Mouse (Mus musculus) kidney, embryonic 14.5 days (tissue): ENCODE data around the gene Zkscan7. TPM values are rescaled to one million over a fixed set of nuclear protein-coding genes. Genes with fewer than 3 reads are reported as not detected.

Experiments used
- ATAC-seq: fragments of 200-750 bp; cut with Nextera tagmentation; 2 replicates; pipeline ENCODE4 v1.8.0; 2017; ENCODE audit warnings: moderate number of reproducible peaks, mild to moderate bottlenecking, moderate TSS enrichment, moderate library complexity; ENCODE audit not compliant: low FRiP score, low TSS enrichment
- H3K27ac ChIP-seq: fragments of 300-500 bp; sonication (generic); 2 replicates; pipeline ENCODE4 v1.5.1; 2014; ENCODE audit warnings: low read depth, mild to moderate bottlenecking, low read length, moderate library complexity, mixed read lengths
- H3K27me3 ChIP-seq: fragments of 300-500 bp; sonication (generic); 2 replicates; pipeline ENCODE4 v1.6.1; 2014; ENCODE audit warnings: mild to moderate bottlenecking, low read length; ENCODE audit not compliant: control insufficient read depth, insufficient read depth
- H3K36me3 ChIP-seq: fragments of 300-500 bp; sonication (generic); 2 replicates; pipeline ENCODE4 v1.6.1; 2014; ENCODE audit warnings: low read length, mixed read lengths; ENCODE audit not compliant: control insufficient read depth, insufficient read depth
- H3K4me1 ChIP-seq: fragments of 300-500 bp; sonication (generic); 2 replicates; pipeline ENCODE4 v1.6.1; 2014; ENCODE audit warnings: low read length, mixed read lengths; ENCODE audit not compliant: control insufficient read depth, insufficient read depth
- H3K4me2 ChIP-seq: fragments of 300-500 bp; sonication (generic); replicated peaks from 2 replicates; pipeline ENCODE4 v1.6.1; 2014; ENCODE audit warnings: low read depth, mild to moderate bottlenecking, low read length
- H3K4me3 ChIP-seq: fragments of 300-500 bp; sonication (generic); 2 replicates; pipeline ENCODE4 v1.5.1; 2014; ENCODE audit warnings: mild to moderate bottlenecking, low read length
- H3K9ac ChIP-seq: fragments of 300-500 bp; sonication (generic); 2 replicates; pipeline ENCODE4 v1.6.1; 2014; ENCODE audit warnings: low read depth, mild to moderate bottlenecking, low read length, moderate library complexity
- H3K9me3 ChIP-seq: fragments of 300-500 bp; sonication (generic); 2 replicates; pipeline ENCODE4 v1.6.1; 2016; ENCODE audit warnings: low read length; ENCODE audit not compliant: control insufficient read depth
- WGBS: fragments of 180-500 bp; shearing (Covaris S2); extraction: QIAGEN DNeasy Blood & Tissue Kit; methylation state at CpG from one replicate; pipeline ENCODE4 v1.1.7; 2014; 5-methylcytosine and 5-hydroxymethylcytosine counted together
- polyA plus RNA-seq: library from polyadenylated mRNA; unstranded; fragments of >200 nt; fragmentation: Nextera tagmentation; extraction: Ambion mirVana; gene quantifications from 2 replicates; pipeline ENCODE4 v1.2.1, GENCODE M21; 2014

Gene Zkscan7
- polyA plus RNA-seq, 1 experiment from 2014 or later: 3.6 TPM

DNA sequence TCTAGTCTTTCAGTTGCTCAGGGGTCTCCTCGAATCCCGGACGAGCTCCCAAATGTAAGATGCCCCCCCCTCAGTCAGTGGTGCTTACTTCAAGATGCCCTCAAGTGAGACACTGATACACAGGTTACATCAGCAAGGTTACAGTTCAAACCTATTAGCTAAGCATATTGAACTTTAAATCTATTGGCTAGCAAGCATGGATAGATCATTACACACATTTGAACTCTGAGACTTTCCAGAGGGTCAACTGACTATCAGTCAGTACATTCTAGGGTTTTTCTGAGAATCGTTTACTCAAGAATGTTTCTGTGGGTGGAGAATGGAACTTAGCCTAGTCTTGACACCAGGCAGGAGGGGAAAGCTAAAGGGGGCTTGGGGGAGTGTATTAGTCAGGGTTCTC is 12.9 kb upstream of the Zkscan7 start:
- Histone ChIP-seq H3K4me3 (no peak overlapping the region), H3K9ac (no peak overlapping the region)
- no peak for ATAC-seq

GRCm38 (mm10) chr9:122874653-122875052 is 10.8 kb upstream of the Zkscan7 start:
- no peak overlapping the region for H3K4me3 ChIP-seq

More for the DNA sequence above, 12.9 kb upstream of the Zkscan7 start:
- Histone ChIP-seq H3K27ac (no peak overlapping the region), H3K27me3 (no peaks in the 10 kb centered on the region), H3K36me3 (no peaks in the 10 kb centered on the region), H3K4me1 (no peaks in the 10 kb centered on the region), H3K9me3 (0 out of 2 replicates have a peak, but pooled peaks cover 3% of the 10 kb centered on the region), H3K4me2 (no peak overlapping the region)
- 87% methylated on average over 4 of the region's 4 CpGs for WGBS

GRCm38 (mm10) chr9:122875145-122875544 is 10.3 kb upstream of the Zkscan7 start:
- 90% methylated on average over 2 of the region's 2 CpGs for WGBS
- no peak overlapping the region for H3K9ac ChIP-seq
- H3K4me2 ChIP-seq: no peak overlapping the region
- H3K27me3 ChIP-seq: no peaks in the 10 kb centered on the region
- 0 out of 2 replicates have a peak, but pooled peaks cover 3% of the 10 kb centered on the region for H3K9me3 ChIP-seq
- H3K36me3 ChIP-seq: no peaks in the 10 kb centered on the region
- no peaks in the 10 kb centered on the region for H3K4me1 ChIP-seq
- ATAC-seq: no peak
- H3K4me3 ChIP-seq: no peak overlapping the region
- H3K27ac ChIP-seq: no peak overlapping the region

More at GRCm38 (mm10) chr9:122874653-122875052, 10.8 kb upstream of the Zkscan7 start:
- Histone ChIP-seq H3K9me3 (0 out of 2 replicates have a peak, but pooled peaks cover 3% of the 10 kb centered on the region), H3K36me3 (no peaks in the 10 kb centered on the region), H3K4me2 (no peak overlapping the region), H3K9ac (no peak overlapping the region), H3K27ac (no peak overlapping the region), H3K4me1 (no peaks in the 10 kb centered on the region), H3K27me3 (no peaks in the 10 kb centered on the region)
- 59% methylated on average over 1 of the region's 1 CpGs for WGBS
- ATAC-seq: no peak

GRCm38 (mm10) chr9:122886372-122887179 is 1.1 kb downstream of the Zkscan7 start:
- Histone ChIP-seq H3K4me2 (peak overlapping the region; percentile 84), H3K9ac (peak overlapping the region; percentile 86), H3K4me3 (peak overlapping the region; percentile 82), H3K9me3 (0 out of 2 replicates have a peak, but pooled peaks cover 3% of the 10 kb centered on the region), H3K27me3 (no peaks in the 10 kb centered on the region), H3K36me3 (no peaks in the 10 kb centered on the region; the same call in 1 of the 2 replicates), H3K27ac (peak overlapping the region; percentile 37; the same call in 1 of the 2 replicates), H3K4me1 (0 out of 2 replicates have a peak, but pooled peaks cover 2% of the 10 kb centered on the region)
- WGBS: 5% methylated on average over 54 of the region's 54 CpGs
- ATAC-seq: peak; percentile 90

GRCm38 (mm10) chr9:122901047-122901446 is 15.6 kb downstream of the Zkscan7 start:
- no peak for ATAC-seq
- no peaks in the 10 kb centered on the region for H3K27me3 ChIP-seq
- WGBS: 95% methylated on average over 2 of the region's 2 CpGs
- H3K9ac ChIP-seq: no peak overlapping the region
- H3K4me3 ChIP-seq: no peak overlapping the region
- no peaks in the 10 kb centered on the region for H3K36me3 ChIP-seq
- H3K4me1 ChIP-seq: no peaks in the 10 kb centered on the region
- H3K4me2 ChIP-seq: no peak overlapping the region
- H3K27ac ChIP-seq: no peak overlapping the region
- peaks cover 3% of the 10 kb centered on the region; the same call in 1 of the 2 replicates for H3K9me3 ChIP-seq

DNA sequence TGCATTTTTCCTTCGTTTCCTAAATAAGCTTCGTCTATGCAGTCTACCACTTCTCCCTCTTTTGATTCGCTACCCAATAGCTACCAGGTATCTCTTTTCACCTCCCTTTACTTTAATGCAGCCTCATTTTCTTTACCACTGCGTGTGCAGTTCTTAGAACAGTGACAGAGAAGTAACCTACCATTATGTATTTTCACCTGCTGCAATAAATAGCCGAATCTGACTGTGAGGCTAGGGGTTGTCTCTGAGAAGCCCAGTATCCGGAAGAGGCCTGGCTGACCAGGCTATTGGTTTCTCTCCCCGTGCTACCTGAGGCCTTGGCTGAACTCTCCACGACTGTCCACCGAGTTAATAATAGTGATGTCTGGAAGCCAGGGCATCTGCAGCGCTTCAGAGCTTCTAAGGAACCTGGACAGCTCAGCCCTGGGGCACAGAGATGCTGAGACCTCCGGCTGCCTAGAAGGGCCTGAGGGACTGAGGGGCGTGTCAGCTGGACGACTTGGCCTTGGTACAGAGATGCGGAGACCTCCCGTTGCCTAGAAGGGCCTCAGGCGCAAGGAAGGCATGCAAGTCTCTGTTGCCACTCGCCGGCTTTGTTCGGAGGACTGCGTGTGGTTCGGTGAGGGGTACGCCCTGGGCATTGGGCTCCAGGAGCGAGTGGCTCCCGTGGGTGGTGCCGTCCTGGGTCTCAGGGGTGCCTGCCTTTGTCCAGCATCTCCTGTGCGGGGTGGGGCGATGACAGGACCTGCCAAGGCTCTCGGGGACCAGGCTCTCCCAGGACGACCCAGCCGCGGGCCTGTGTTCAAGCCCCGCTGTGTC is 17.4 kb downstream of the Zkscan7 start:
- Histone ChIP-seq H3K27me3 (no peaks in the 10 kb centered on the region), H3K4me3 (peak overlapping the region; percentile 66), H3K9ac (peak overlapping the region; percentile 73), H3K36me3 (no peaks in the 10 kb centered on the region), H3K27ac (no peak overlapping the region), H3K9me3 (no peaks in the 10 kb centered on the region), H3K4me2 (peak overlapping the region; percentile 79), H3K4me1 (no peaks in the 10 kb centered on the region)
- WGBS: 12% methylated on average over 32 of the region's 32 CpGs
- peak; percentile 100 for ATAC-seq

- peak overlapping the region; percentile 66 for H3K4me2 ChIP-seq
- no peak; the same call in 1 of the 2 replicates for ATAC-seq
- no peak overlapping the region for H3K27ac ChIP-seq
- WGBS: 22% methylated on average over 3 of the region's 3 CpGs
- H3K27me3 ChIP-seq: peaks cover 4% of the 10 kb centered on the region; the same call in 1 of the 2 replicates
- peaks cover 7% of the 10 kb centered on the region for H3K4me1 ChIP-seq
- H3K36me3 ChIP-seq: peaks cover 29% of the 10 kb centered on the region
- H3K4me3 ChIP-seq: peak overlapping the region; percentile 78; the same call in 1 of the 2 replicates
- H3K9ac ChIP-seq: peak overlapping the region; percentile 96; the same call in 1 of the 2 replicates
- no peaks in the 10 kb centered on the region for H3K9me3 ChIP-seq
Measured at GRCm38 (mm10) chr9:122922436-122922835, 37.0 kb downstream of the Zkscan7 start.

DNA sequence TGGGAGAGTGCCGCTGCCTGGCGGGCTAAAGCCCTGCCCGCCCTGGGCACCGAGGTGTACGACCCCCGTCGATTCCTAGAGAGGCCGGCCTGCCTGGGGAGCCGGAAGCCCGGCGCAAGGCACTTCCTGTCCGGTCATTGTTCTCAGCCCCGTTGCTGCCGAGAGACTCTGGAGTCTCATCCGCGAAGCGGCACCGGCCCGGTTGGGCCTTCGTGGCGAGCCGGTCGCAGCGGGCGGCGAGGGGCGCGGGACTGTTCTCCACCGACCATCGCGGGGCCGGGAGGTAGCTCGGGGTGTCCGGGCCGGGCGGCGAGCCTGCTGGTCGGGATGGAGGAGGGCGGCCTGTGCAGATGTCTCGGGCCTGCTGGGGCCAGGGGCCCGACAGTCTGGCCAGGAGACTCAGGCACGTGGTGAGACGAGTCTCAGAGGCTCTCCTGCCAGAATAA is 37.5 kb downstream of the Zkscan7 start, which contains the start of gene Zfp105:
Gene Zfp105 (plus strand): TSS at position 137 of the 446 bp plus-strand sequence.
- H3K4me3 ChIP-seq: peak within 1 kb of the TSS; percentile 78
- no peaks in the 10 kb centered on the region for H3K9me3 ChIP-seq
- H3K27me3 ChIP-seq: peaks cover 4% of the 10 kb centered on the region; the same call in 1 of the 2 replicates
- peak within 1 kb of the TSS; percentile 67; the same call in 1 of the 2 replicates for H3K27ac ChIP-seq
- H3K9ac ChIP-seq: peak within 1 kb of the TSS; percentile 96
- whole genome bisulfite sequencing: under 1% methylated on average over 43 of the region's 43 CpGs
- H3K4me2 ChIP-seq: peak within 1 kb of the TSS; percentile 66
- H3K36me3 ChIP-seq: peaks cover 34% of the 10 kb centered on the region
- peaks cover 7% of the 10 kb centered on the region for H3K4me1 ChIP-seq
- ATAC-seq: peak; percentile 99
